Mouse (Mus musculus): ENCODE data around the gene Krt12. TPM values are rescaled to one million over a fixed set of nuclear protein-coding genes. Genes with fewer than 3 reads are reported as not detected.

The Krt12 gene
- polyA plus RNA-seq, 1 experiment: 0.05 TPM

DNA sequence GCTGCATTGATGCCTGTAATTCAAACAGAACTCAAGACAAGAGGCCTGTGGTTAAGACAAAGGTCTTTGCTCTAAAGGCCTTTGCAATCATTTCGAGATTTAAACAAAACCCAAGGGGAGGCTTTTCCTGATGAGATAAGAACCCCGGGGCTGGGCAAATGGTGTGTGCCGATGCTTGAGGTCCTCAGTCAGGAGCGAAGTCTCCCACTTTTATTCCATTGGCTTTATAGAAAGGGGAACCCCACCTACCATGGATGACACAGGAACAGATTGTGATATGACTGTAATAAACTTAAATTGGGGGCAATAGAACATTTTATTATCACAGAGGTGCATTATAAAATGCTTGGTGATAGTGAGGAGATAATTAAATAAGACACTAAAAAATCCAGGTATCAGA lies 14.6 kb upstream of the Krt12 start:
- no peak overlapping the region for H3K4me3 ChIP-seq (ENCODE audit: extremely low read depth, insufficient read depth, insufficient read length)
- 56% methylated on average over 4 of the region's 4 CpGs for WGBS
- H3K36me3 ChIP-seq (ENCODE audit: control insufficient read depth, insufficient read depth, low read length): no peaks in the 10 kb centered on the region
- H3K4me1 ChIP-seq (ENCODE audit: control insufficient read depth, insufficient read depth, insufficient read length): no peaks in the 10 kb centered on the region
- no peak for TF ChIP-seq POLR2A (IDR thresholded peaks at IDR 0.05; ENCODE audit: low read depth, low read length)
- TF ChIP-seq CTCF (IDR thresholded peaks at IDR 0.05; ENCODE audit: extremely low read depth, insufficient read depth, insufficient read length, insufficient replicate concordance): no peak
- no peaks in the 10 kb centered on the region for H3K27me3 ChIP-seq (ENCODE audit: control insufficient read depth, insufficient read depth, low read length)
- no peak for DNase-seq (ENCODE audit: low read depth in 1 of 2, low spot score in 2 of 2)
- H3K27ac ChIP-seq (ENCODE audit: insufficient read depth, low read length): no peak overlapping the region

GRCm38 (mm10) chr11:99430670-99431069 lies 8.6 kb upstream of the Krt12 start:
- H3K36me3 ChIP-seq (ENCODE audit: control insufficient read depth, insufficient read depth, low read length): no peaks in the 10 kb centered on the region
- DNase-seq (ENCODE audit: low read depth in 1 of 2, low spot score in 2 of 2): no peak
- H3K4me1 ChIP-seq (ENCODE audit: control insufficient read depth, insufficient read depth, insufficient read length): no peaks in the 10 kb centered on the region
- H3K27ac ChIP-seq (ENCODE audit: insufficient read depth, low read length): no peak overlapping the region
- 58% methylated on average over 12 of the region's 12 CpGs for WGBS
- TF ChIP-seq POLR2A (IDR thresholded peaks at IDR 0.05; ENCODE audit: low read depth, low read length) (no peak), CTCF (IDR thresholded peaks at IDR 0.05; ENCODE audit: extremely low read depth, insufficient read depth, insufficient read length, insufficient replicate concordance) (no peak)
- no peak overlapping the region for H3K4me3 ChIP-seq (ENCODE audit: extremely low read depth, insufficient read depth, insufficient read length)
- H3K27me3 ChIP-seq (ENCODE audit: control insufficient read depth, insufficient read depth, low read length): peaks cover 2% of the 10 kb centered on the region; the same call in 1 of the 2 replicates

DNA sequence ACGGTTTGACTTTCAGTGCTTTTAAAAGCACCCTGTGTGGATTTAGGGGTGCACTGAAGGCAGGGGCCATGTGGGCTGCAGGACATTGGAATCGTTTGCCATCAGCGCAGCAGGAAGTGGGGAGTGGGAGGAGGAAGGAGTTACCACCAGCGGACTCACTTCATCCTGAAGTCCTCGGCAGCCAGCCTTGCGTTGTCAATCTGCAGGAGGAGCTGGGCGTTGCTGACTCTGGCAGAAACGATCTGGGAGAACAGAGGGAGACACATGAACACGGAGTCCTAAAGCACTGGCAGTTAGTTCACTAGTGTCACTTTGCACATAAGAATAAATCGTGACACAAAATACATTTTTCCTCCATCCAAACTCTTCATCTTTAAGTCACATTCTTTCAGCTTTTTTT lies 1.5 kb downstream of the Krt12 start:
- no peaks in the 10 kb centered on the region for H3K4me1 ChIP-seq (ENCODE audit: control insufficient read depth, insufficient read depth, insufficient read length)
- H3K27me3 ChIP-seq (ENCODE audit: control insufficient read depth, insufficient read depth, low read length): no peaks in the 10 kb centered on the region
- 31% methylated on average over 10 of the region's 10 CpGs for WGBS
- no peak overlapping the region for H3K27ac ChIP-seq (ENCODE audit: insufficient read depth, low read length)
- H3K4me3 ChIP-seq (ENCODE audit: extremely low read depth, insufficient read depth, insufficient read length): no peak overlapping the region
- no peaks in the 10 kb centered on the region for H3K36me3 ChIP-seq (ENCODE audit: control insufficient read depth, insufficient read depth, low read length)
- no peak for DNase-seq (ENCODE audit: low read depth in 1 of 2, low spot score in 2 of 2)
- TF ChIP-seq CTCF (IDR thresholded peaks at IDR 0.05; ENCODE audit: extremely low read depth, insufficient read depth, insufficient read length, insufficient replicate concordance) (no peak), POLR2A (IDR thresholded peaks at IDR 0.05; ENCODE audit: low read depth, low read length) (no peak)

- no peak overlapping the region for H3K27ac ChIP-seq (ENCODE audit: insufficient read depth, low read length)
- H3K36me3 ChIP-seq (ENCODE audit: control insufficient read depth, insufficient read depth, low read length): no peaks in the 10 kb centered on the region
- no peaks in the 10 kb centered on the region for H3K27me3 ChIP-seq (ENCODE audit: control insufficient read depth, insufficient read depth, low read length)
- WGBS: 69% methylated on average over 16 of the region's 16 CpGs
- H3K4me1 ChIP-seq (ENCODE audit: control insufficient read depth, insufficient read depth, insufficient read length): no peaks in the 10 kb centered on the region
- DNase-seq (ENCODE audit: low read depth in 1 of 2, low spot score in 2 of 2): no peak
- no peak for TF ChIP-seq CTCF (IDR thresholded peaks at IDR 0.05; ENCODE audit: extremely low read depth, insufficient read depth, insufficient read length, insufficient replicate concordance)
- no peak for TF ChIP-seq POLR2A (IDR thresholded peaks at IDR 0.05; ENCODE audit: low read depth, low read length)
- H3K4me3 ChIP-seq (ENCODE audit: extremely low read depth, insufficient read depth, insufficient read length): no peak overlapping the region
Measured at GRCm38 (mm10) chr11:99417819-99418218, 4.2 kb downstream of the Krt12 start.

- H3K4me3 ChIP-seq (ENCODE audit: extremely low read depth, insufficient read depth, insufficient read length): no peak overlapping the region
- no peaks in the 10 kb centered on the region for H3K27me3 ChIP-seq (ENCODE audit: control insufficient read depth, insufficient read depth, low read length)
- TF ChIP-seq CTCF (IDR thresholded peaks at IDR 0.05; ENCODE audit: extremely low read depth, insufficient read depth, insufficient read length, insufficient replicate concordance): no peak
- no peak for TF ChIP-seq POLR2A (IDR thresholded peaks at IDR 0.05; ENCODE audit: low read depth, low read length)
- DNase-seq (ENCODE audit: low read depth in 1 of 2, low spot score in 2 of 2): no peak
- WGBS: 86% methylated on average over 13 of the region's 13 CpGs
- H3K36me3 ChIP-seq (ENCODE audit: control insufficient read depth, insufficient read depth, low read length): no peaks in the 10 kb centered on the region
- H3K4me1 ChIP-seq (ENCODE audit: control insufficient read depth, insufficient read depth, insufficient read length): no peaks in the 10 kb centered on the region
- no peak overlapping the region for H3K27ac ChIP-seq (ENCODE audit: insufficient read depth, low read length)
Measured at GRCm38 (mm10) chr11:99416902-99417301, 5.2 kb downstream of the Krt12 start.

- H3K4me1 ChIP-seq (ENCODE audit: control insufficient read depth, insufficient read depth, insufficient read length): no peaks in the 10 kb centered on the region
- TF ChIP-seq POLR2A (IDR thresholded peaks at IDR 0.05; ENCODE audit: low read depth, low read length): no peak
- TF ChIP-seq CTCF (IDR thresholded peaks at IDR 0.05; ENCODE audit: extremely low read depth, insufficient read depth, insufficient read length, insufficient replicate concordance): no peak
Measured at GRCm38 (mm10) chr11:99414463-99415147, 7.5 kb downstream of the Krt12 start.

DNA sequence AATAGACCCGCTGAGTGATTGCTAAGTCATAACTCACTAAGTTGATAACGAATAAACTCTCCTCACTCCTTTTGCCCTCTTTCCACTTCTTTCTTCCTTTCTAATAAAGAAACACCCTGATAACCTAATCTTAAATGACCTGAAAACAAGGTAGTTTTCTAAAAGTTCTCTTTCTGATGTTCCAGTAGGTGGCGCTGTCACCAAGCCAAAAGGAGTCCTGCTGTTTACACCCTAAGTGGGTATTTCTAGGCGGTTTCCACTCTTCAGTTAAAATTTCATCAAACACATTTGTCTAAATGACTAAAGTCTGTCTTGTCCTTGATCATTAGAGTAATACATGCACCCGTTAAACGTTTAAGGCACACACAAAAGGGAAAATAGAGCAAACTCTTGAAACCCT lies 8.8 kb downstream of the Krt12 start:
- WGBS: 22% methylated on average over 6 of the region's 6 CpGs
- H3K4me3 ChIP-seq (ENCODE audit: extremely low read depth, insufficient read depth, insufficient read length): no peak overlapping the region
- H3K27me3 ChIP-seq (ENCODE audit: control insufficient read depth, insufficient read depth, low read length): no peaks in the 10 kb centered on the region
- H3K36me3 ChIP-seq (ENCODE audit: control insufficient read depth, insufficient read depth, low read length): no peaks in the 10 kb centered on the region
- TF ChIP-seq CTCF (IDR thresholded peaks at IDR 0.05; ENCODE audit: extremely low read depth, insufficient read depth, insufficient read length, insufficient replicate concordance) (no peak), POLR2A (IDR thresholded peaks at IDR 0.05; ENCODE audit: low read depth, low read length) (no peak)
- H3K27ac ChIP-seq (ENCODE audit: insufficient read depth, low read length): no peak overlapping the region
- no peak for DNase-seq (ENCODE audit: low read depth in 1 of 2, low spot score in 2 of 2)
- no peaks in the 10 kb centered on the region for H3K4me1 ChIP-seq (ENCODE audit: control insufficient read depth, insufficient read depth, insufficient read length)

More at GRCm38 (mm10) chr11:99414463-99415147, 7.5 kb downstream of the Krt12 start:
- DNase-seq (ENCODE audit: low read depth in 1 of 2, low spot score in 2 of 2): no peak
- Histone ChIP-seq H3K36me3 (ENCODE audit: control insufficient read depth, insufficient read depth, low read length) (no peaks in the 10 kb centered on the region), H3K27me3 (ENCODE audit: control insufficient read depth, insufficient read depth, low read length) (no peaks in the 10 kb centered on the region), H3K4me3 (ENCODE audit: extremely low read depth, insufficient read depth, insufficient read length) (no peak overlapping the region), H3K27ac (ENCODE audit: insufficient read depth, low read length) (no peak overlapping the region)
- WGBS: 89% methylated on average over 13 of the region's 13 CpGs
